Mouse (Mus musculus): Measurements from ENCODE around the gene Zfp870.
A peak's percentile ranks its signal among the peaks of the same experiment; 100 is the strongest.
"Not testable (repeated sequence)": the region's sequence is repeated elsewhere in the genome, so short reads cannot be mapped to it uniquely, and the experiment has no call there.

Gene Zfp870

DNA sequence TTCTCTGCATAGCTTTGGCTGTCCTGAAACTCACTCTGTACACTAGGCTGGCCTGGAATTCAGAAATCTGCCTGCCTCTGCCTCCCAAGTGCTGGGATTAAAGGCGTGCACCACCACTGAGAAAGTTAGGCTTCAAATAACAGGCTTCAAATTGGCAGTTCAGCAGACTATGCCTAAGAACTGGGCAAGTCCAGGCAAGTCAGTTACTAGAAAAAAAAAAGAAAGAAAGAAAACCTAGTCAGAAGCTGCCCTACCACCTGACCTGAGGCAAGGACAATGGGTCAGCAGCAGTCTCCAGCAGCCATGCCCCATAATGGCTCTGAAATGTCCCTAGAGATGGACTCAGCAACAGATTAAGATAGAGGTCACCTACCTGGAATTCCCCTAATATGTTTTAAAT is 20.0 kb downstream of the Zfp870 start:
- no peak for DNase-seq (ENCODE audit: low spot score)

DNA sequence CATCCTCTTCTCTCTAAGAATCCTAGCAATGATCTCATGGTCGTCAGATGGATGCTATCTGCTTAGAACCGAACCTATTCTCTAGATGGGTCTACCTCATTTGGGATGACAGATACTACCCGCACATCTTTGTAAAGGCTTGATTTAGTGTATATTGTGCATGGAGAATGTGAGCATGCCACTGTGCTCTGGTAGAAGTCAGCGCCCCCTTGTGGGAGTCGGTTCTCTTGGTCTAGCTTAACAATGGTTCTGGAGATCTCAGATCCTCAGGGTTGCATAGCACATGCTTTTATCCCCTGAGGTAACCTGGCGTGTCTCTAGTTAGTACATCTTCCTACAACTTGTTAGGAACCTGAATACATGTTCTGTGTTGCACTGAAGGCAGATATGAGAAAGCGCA is 24.2 kb downstream of the Zfp870 start:
- DNase-seq (ENCODE audit: low spot score): not testable (repeated sequence)

DNA sequence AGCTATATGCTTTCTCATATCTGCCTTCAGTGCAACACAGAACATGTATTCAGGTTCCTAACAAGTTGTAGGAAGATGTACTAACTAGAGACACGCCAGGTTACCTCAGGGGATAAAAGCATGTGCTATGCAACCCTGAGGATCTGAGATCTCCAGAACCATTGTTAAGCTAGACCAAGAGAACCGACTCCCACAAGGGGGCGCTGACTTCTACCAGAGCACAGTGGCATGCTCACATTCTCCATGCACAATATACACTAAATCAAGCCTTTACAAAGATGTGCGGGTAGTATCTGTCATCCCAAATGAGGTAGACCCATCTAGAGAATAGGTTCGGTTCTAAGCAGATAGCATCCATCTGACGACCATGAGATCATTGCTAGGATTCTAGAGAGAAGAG is 34.7 kb downstream of the Zfp870 start:
- not testable (repeated sequence) for DNase-seq (ENCODE audit: low spot score)

DNA sequence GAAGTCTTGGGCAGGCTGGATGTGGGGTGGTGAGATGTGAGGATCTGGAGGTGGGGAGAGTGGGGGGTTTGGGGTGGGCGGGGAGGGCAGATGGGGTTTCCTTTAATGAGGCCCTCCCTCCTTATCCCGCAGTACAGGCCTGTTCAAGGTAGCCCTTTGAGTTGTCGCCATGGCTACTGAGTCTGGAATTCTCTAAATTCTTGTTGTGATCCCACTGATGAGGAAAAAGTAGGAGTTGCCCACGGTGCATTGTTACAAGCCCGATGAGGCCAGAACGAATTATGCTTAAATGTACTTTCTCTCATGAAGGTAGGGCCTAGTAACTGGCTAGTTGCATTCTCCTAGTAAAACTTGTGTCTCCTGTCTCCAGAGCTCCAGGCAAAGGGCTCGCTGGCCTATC is 39.9 kb downstream of the Zfp870 start:
- DNase-seq (ENCODE audit: low spot score): no peak

DNA sequence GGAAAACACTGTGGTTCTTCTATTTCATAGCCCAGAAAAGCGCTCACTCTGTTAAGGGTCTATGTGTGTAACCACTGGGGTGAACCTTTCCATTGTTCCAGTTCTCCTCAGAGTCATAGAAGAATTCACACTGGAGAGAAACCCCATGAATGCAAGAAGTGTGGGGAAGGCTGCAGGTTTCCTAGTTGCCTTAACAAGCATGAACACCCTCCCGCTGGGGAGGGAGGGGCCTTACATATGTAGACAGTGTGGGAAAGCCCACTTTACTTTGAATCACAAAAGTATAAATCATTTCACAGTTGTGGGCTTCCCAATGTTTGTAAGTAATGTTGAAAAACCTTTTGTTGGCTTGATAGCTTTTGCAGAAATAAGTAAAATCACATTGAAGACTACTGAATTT is 50.1 kb downstream of the Zfp870 start:
- DNase-seq (ENCODE audit: low spot score): no peak

DNA sequence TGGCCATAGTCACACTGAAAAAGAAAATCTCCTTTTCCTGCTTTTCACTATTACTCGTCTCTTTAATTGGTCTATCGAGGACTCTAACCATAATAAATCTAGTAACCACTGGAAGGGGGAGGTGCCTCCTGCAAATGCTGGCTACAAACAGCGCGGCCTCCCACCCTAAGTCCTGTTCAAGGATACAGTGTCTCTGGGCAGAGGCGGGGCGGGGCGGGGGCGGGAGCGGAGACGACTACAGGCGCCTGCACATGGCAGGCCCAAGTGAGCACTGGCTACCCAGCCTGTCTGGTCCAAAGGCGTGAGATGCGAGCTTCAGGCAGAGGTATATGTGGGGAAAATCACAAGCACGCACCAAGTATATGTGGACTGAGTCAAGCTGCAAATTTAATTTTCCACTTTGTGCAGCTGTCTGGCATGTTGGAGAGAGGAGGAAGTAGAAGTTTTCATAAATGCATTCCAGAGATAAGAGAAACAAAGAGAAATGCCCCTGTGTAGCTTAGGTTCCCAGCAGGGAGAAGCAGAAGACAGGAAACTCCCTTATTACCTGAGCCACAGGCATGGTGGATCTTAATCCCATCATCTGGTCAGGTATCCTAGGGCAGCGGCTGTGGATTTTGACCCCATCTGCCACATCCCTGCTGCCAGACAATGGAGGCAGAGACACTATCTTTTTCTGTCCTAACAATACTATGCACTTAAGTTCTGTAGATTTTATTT is 52.2 kb downstream of the Zfp870 start:
- peak; percentile 33 for DNase-seq (ENCODE audit: low spot score)

DNA sequence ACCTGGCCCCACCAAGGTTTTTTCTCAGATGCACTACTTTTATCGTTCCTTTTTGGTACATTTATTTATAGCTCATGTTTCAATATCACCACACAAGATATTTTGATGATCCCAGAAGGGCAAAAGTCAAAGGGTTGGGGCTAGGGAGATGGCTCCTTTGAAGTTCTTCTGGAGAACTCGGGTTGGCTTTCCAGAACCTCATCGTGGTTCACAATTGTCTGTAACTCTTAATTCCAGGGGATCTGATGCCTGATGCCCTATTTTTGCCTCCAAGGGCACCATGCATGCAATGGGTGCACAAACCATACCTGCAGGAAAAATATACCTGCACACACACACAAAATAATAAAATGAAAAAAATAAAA is 61.0 kb downstream of the Zfp870 start:
- no peak for DNase-seq (ENCODE audit: low spot score)

DNA sequence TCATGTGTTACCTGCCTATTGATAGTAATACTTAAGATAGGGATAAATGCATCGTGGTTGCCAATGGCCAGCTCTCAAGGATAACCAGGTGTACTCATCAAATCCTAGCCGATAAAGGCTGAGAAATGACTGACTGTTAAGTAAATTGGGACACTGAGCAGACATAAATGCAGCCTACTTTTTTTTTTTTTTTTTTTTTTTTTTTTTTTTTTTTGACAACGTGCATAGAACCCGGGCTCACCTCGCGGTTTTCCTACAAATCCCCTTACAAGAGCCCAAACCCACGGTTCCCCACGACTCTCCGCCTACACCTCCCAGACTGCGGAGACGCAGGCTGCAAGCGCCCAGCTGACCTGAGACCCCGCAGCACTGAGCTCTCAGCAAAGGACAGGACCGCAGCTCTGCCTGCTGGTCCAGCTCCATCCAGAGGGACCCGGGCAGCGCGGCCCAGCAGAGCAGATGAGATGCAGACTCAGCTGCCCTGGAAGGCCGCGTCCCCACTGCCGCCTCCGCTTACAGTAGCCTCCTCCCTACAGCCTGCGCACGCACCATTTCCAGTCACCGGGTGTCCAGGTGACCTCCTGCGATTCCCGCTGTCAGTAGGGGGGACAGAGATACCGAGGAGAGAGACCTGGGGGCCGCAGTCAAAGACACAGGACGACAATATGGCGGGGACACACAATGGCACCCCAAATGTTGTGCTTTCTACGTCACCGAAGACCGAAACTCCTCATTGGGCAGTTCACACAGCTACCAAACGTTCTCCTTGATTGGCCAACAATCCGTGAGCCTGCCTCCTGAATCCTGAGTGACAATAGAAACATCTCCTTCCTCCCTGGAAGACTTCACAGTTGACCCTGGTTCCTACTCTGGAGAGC is 61.7 kb downstream of the Zfp870 start, which contains the start of gene Zfp799:
TSS of gene Zfp799 (minus strand) at position 722 of the 878 bp plus-strand sequence.
- DNase-seq (ENCODE audit: low spot score): peak; percentile 62

Measured in ovary, postnatal 36 days (tissue).